Mouse (Mus musculus): ENCODE results near the gene Slc48a1.

- TF ChIP-seq CTCF (IDR thresholded peaks at IDR 0.05; ENCODE audit: low read depth) = peak; percentile 85
- no peak for TF ChIP-seq EP300 (optimal IDR thresholded peaks at IDR 0.05)
These were observed 4.4 kb downstream of the Slc48a1 start for GRCm38 (mm10) chr15:97782749-97783105.
